Mouse (Mus musculus): ENCODE data around the gene Snrnp27. TPM values are rescaled to one million over a fixed set of nuclear protein-coding genes. Genes with fewer than 3 reads are reported as not detected.

Gene Snrnp27
- polyA plus RNA-seq, 1 experiment from 2014 or later = 85.1 TPM

DNA sequence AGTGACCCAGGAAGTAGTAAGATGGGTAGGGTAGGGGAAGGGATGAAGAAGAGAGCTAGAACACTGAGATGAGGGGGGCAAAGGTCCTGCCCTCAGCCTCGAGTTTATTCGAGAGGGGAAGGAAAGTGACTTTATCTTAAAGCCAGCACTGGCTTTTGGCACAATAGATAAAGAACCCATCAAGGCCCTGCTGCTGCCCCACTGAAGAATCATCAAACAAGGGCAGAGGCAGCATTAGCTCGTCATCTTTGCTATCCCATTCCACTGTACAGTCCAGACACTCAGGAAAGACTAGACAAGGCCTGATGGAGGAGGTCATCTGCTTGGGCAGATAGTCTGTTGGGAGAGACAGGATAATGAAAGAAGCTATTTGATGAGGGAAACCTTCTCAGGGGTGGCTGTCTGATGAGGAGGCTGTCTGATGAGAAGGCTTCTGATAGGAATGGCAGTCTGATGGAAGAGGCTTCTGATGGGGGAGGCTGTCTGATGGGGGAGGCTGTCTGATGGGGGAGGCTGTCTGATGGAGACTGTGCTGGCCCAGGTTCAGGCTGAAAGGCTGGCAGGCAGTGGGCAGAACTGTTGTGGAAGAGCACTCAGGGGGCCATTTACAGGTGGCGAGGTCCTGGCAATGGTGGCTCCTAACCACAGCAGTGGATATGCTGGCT, 47.0 kb downstream of the Snrnp27 start:
- WGBS = 58% methylated on average over 4 of the region's 4 CpGs
- peaks cover 5% of the 10 kb centered on the region; the same call in 1 of the 2 replicates for H3K4me1 ChIP-seq (ENCODE audit: control insufficient read depth, insufficient read depth, low read length)

DNA sequence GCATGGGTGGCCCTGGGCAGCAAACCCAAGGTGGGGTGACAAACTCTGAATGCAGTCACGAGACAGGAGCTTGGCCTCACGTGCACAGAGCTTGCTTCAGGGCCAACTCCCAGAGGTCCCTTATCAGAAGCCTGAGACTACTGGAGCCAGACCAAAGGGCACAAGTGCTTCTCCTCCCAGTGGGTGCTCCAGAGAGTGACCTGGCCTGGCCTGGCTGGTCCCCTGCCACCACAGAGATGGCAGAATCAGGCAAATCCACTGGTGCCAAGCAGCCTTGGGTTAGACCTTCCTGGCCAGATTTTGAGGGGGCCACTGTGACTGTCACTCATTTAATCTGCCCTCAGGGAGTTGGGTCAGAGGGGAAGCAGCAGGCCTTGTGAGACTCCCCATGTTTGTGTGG, 47.8 kb downstream of the Snrnp27 start:
- Histone ChIP-seq H3K4me3 (ENCODE audit: low read length) (no peak overlapping the region), H3K36me3 (ENCODE audit: control insufficient read depth, insufficient read depth, low read length) (no peaks in the 10 kb centered on the region), H3K27me3 (replicated peaks; ENCODE audit: control insufficient read depth, insufficient read depth, low read length) (no peaks in the 10 kb centered on the region), H3K9ac (ENCODE audit: low read depth, low read length) (peak overlapping the region; percentile 34; the same call in 1 of the 2 replicates), H3K4me1 (ENCODE audit: control insufficient read depth, insufficient read depth, low read length) (peaks cover 5% of the 10 kb centered on the region; the same call in 1 of the 2 replicates), H3K27ac (ENCODE audit: low read length) (peak overlapping the region; percentile 63), H3K4me2 (ENCODE audit: low read depth, low read length) (no peak overlapping the region), H3K9me3 (ENCODE audit: control insufficient read depth, low read length) (no peaks in the 10 kb centered on the region)
- 47% methylated on average over 2 of the region's 2 CpGs for WGBS
- ATAC-seq = peak; percentile 95

More for the DNA sequence above, 47.0 kb downstream of the Snrnp27 start:
- H3K36me3 ChIP-seq (ENCODE audit: control insufficient read depth, insufficient read depth, low read length) = no peaks in the 10 kb centered on the region
- peak overlapping the region; percentile 34; the same call in 1 of the 2 replicates for H3K9ac ChIP-seq (ENCODE audit: low read depth, low read length)
- H3K9me3 ChIP-seq (ENCODE audit: control insufficient read depth, low read length) = no peaks in the 10 kb centered on the region
- H3K4me3 ChIP-seq (ENCODE audit: low read length) = no peak overlapping the region
- H3K27me3 ChIP-seq (replicated peaks; ENCODE audit: control insufficient read depth, insufficient read depth, low read length) = no peaks in the 10 kb centered on the region
- ATAC-seq = 0 out of 2 replicates have a peak, but pooled peaks have one; percentile 6
- H3K27ac ChIP-seq (ENCODE audit: low read length) = no peak overlapping the region; the same call in 1 of the 2 replicates
- no peak overlapping the region for H3K4me2 ChIP-seq (ENCODE audit: low read depth, low read length)

DNA sequence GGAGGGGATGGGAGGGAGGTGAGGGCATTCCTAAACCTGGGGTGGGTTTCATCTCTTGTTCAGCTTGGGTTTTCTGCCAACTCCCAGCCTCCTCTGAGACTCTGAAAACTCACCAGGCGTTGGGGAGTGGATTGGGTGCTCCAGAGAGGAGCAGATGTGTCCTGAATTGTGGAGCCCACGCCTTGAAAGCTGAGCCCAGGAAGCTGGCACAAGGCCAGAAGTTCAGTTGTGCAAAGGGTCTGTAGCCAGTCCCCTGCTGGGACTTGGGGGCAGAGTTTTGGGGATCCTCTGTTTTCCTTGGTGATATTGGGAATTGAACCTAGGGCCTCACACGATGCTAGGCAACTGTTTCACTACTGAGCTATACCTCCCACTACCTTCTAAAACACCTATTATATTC, 54.2 kb downstream of the Snrnp27 start:
- H3K9ac ChIP-seq (ENCODE audit: low read depth, low read length) = no peak overlapping the region
- H3K36me3 ChIP-seq (ENCODE audit: control insufficient read depth, insufficient read depth, low read length) = no peaks in the 10 kb centered on the region
- no peak overlapping the region for H3K4me3 ChIP-seq (ENCODE audit: low read length)
- no peaks in the 10 kb centered on the region for H3K9me3 ChIP-seq (ENCODE audit: control insufficient read depth, low read length)
- 56% methylated on average over 3 of the region's 3 CpGs for WGBS
- H3K27ac ChIP-seq (ENCODE audit: low read length) = no peak overlapping the region
- ATAC-seq = no peak
- H3K4me2 ChIP-seq (ENCODE audit: low read depth, low read length) = no peak overlapping the region
- no peaks in the 10 kb centered on the region for H3K4me1 ChIP-seq (ENCODE audit: control insufficient read depth, insufficient read depth, low read length)
- H3K27me3 ChIP-seq (replicated peaks; ENCODE audit: control insufficient read depth, insufficient read depth, low read length) = no peaks in the 10 kb centered on the region

DNA sequence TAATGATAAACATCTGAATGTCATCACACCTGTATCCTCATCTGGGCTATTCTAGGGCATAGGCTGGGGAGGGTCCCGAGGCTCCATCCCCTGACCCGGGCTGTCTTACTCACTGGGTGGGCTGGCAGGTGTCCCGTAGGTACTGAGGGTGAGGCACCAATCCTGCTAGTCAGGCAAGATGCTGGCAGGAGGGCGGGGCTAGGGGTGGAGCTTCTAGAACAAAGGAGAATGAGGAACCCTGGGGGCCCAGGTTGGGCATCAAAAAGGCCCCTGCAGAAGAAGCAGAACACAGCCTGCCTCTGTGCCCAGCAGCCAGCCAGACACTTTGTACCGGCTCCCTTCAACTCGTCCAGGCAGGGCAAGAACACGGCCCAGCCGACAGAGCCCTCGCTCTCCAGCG, 56.4 kb downstream of the Snrnp27 start, which contains the start of gene Asprv1:
Gene Asprv1 (plus strand): TSS at position 219 of the 400 bp plus-strand sequence.
- no peak within 1 kb of the TSS for H3K27ac ChIP-seq (ENCODE audit: low read length)
- no peaks in the 10 kb centered on the region for H3K27me3 ChIP-seq (replicated peaks; ENCODE audit: control insufficient read depth, insufficient read depth, low read length)
- ATAC-seq = no peak
- no peaks in the 10 kb centered on the region for H3K36me3 ChIP-seq (ENCODE audit: control insufficient read depth, insufficient read depth, low read length)
- H3K4me2 ChIP-seq (ENCODE audit: low read depth, low read length) = no peak within 1 kb of the TSS
- no peak within 1 kb of the TSS for H3K9ac ChIP-seq (ENCODE audit: low read depth, low read length)
- H3K9me3 ChIP-seq (ENCODE audit: control insufficient read depth, low read length) = no peaks in the 10 kb centered on the region
- no peaks in the 10 kb centered on the region for H3K4me1 ChIP-seq (ENCODE audit: control insufficient read depth, insufficient read depth, low read length)
- 51% methylated on average over 10 of the region's 10 CpGs for WGBS
- no peak within 1 kb of the TSS for H3K4me3 ChIP-seq (ENCODE audit: low read length)

Other genes starting within 250 kb of the Snrnp27 start
- gene C87436, start 246.1 kb downstream of the Snrnp27 start, polyA plus RNA-seq (2015; fragmentation: Nextera tagmentation; extraction: Ambion mirVana) = 17.9 and 21.7 TPM in 2 replicates
- gene Pcbp1, start 158.2 kb downstream of the Snrnp27 start, polyA plus RNA-seq (2015; fragmentation: Nextera tagmentation; extraction: Ambion mirVana) = 173 and 183 TPM in 2 replicates
- 0.73 and 1.1 TPM in 2 replicates for gene Asprv1, start 56.4 kb downstream of the Snrnp27 start, polyA plus RNA-seq (2015; fragmentation: Nextera tagmentation; extraction: Ambion mirVana)
- 15.0 and 19.7 TPM in 2 replicates for gene Mxd1, start 15.4 kb downstream of the Snrnp27 start, polyA plus RNA-seq (2015; fragmentation: Nextera tagmentation; extraction: Ambion mirVana)
- gene Gmcl1, start 48.9 kb upstream of the Snrnp27 start, polyA plus RNA-seq (2015; fragmentation: Nextera tagmentation; extraction: Ambion mirVana) = 22.1 and 24.3 TPM in 2 replicates
- 538 and 653 TPM in 2 replicates for gene Anxa4, start 109.1 kb upstream of the Snrnp27 start, polyA plus RNA-seq (2015; fragmentation: Nextera tagmentation; extraction: Ambion mirVana)
- gene Aak1, start 165.0 kb upstream of the Snrnp27 start, polyA plus RNA-seq (2015; fragmentation: Nextera tagmentation; extraction: Ambion mirVana) = 7.0 and 8.9 TPM in 2 replicates